Mouse (Mus musculus): ENCODE data around the gene Gpr37l1. TPM values are rescaled to one million over a fixed set of nuclear protein-coding genes. Genes with fewer than 3 reads are reported as not detected.

The Gpr37l1 gene
- polyA plus RNA-seq, 1 experiment: 0.75 TPM

DNA sequence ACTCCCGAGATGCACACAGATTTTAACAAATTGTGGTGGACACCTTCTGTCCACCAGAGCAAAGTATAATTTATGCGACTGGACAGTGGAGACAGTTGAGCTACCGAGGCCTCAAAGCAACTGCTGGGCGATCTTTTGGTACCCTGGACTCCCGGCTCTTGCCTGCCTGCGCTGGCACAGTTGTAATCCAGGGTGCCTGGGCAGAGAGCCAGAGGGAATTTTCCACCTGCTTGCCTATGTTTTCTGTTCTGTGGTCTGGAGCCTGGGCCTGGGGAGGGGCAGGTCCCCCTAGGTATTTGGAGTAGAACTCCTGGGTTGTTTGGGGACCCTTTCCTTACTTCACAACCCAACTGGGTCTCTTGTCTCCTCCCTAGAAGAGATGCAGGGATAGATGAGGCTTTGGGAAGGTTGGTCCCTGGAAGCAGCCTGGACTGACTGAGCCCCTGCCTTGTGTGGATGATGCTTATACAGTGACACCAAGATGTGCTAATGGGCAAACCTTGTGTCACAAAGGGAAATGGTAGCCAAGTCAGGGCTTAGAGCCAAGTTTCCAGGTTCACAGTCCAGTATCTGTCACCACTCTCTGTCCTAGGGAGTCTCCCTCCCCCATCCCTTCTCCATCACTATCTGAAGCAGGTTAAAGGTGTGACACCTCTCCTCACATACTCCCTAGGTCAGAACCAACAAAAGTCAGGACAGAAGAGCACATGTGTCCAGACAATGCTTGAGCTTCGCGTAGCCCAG lies 14.6 kb upstream of the Gpr37l1 start:
- Histone ChIP-seq H3K4me3 (ENCODE audit: insufficient read depth, low read depth, low read length) (no peak overlapping the region), H3K27ac (ENCODE audit: insufficient read depth, low read depth, low read length) (peak overlapping the region; percentile 49), H3K4me1 (ENCODE audit: control insufficient read depth, insufficient read depth, low read length) (peaks cover 28% of the 10 kb centered on the region), H3K27me3 (replicated peaks; ENCODE audit: control insufficient read depth, insufficient read depth, low read length) (no peaks in the 10 kb centered on the region), H3K36me3 (ENCODE audit: control insufficient read depth, insufficient read depth, low read length) (no peaks in the 10 kb centered on the region)
- DNase-seq: peak; percentile 94
- TF ChIP-seq CTCF (conservative IDR thresholded peaks at IDR 0.05; ENCODE audit: insufficient read depth, insufficient read length, low read depth, low read length) (no peak), POLR2A (IDR thresholded peaks at IDR 0.05; ENCODE audit: low read depth, low read length) (no peak)
- 44% methylated on average over 8 of the region's 8 CpGs for WGBS

DNA sequence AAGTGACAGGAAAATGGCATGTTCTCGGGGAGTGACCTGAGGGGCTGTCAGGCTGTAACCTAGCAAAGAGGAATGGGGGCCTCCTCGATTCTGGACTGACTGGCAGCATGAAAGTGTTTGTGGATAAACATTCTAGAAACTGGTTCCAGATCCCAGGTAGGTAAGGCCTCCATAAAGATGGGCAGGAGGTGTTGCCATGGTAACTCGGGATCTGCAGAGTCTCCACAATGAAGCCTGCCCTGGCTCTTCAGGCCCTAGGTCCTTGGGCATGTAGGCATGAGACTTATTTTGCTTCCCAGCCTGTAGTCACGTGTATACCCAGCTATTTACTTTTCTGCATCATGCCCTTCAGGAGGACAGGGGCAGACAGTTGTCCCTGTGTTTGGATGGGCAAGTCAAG lies 13.8 kb upstream of the Gpr37l1 start:
- Histone ChIP-seq H3K36me3 (ENCODE audit: control insufficient read depth, insufficient read depth, low read length) (no peaks in the 10 kb centered on the region), H3K4me3 (ENCODE audit: insufficient read depth, low read depth, low read length) (no peak overlapping the region), H3K27ac (ENCODE audit: insufficient read depth, low read depth, low read length) (peak overlapping the region; percentile 49; the same call in 1 of the 2 replicates), H3K4me1 (ENCODE audit: control insufficient read depth, insufficient read depth, low read length) (peaks cover 28% of the 10 kb centered on the region), H3K27me3 (replicated peaks; ENCODE audit: control insufficient read depth, insufficient read depth, low read length) (no peaks in the 10 kb centered on the region)
- DNase-seq: no peak
- 64% methylated on average over 4 of the region's 4 CpGs for WGBS
- TF ChIP-seq CTCF (conservative IDR thresholded peaks at IDR 0.05; ENCODE audit: insufficient read depth, insufficient read length, low read depth, low read length) (no peak), POLR2A (IDR thresholded peaks at IDR 0.05; ENCODE audit: low read depth, low read length) (no peak)

DNA sequence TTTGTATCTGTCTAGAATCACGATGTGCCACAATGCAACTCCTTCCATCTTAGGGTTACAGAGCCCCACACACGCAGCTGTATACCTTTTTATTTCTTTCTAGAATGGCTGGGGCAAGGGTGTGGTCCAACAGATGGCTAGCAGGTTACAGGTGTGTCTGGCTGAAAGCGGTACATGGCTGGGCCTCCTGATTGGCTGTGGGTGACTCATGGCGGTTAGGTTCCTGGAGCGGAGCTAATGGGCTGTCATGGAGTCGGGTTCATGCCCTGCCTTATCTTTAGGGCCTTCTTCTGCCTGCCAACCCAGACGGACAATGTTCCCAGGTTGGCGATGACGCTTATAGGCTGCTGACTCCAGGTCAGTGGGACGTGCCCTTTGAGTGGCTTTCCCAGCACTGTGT lies 13.3 kb upstream of the Gpr37l1 start:
- WGBS: 81% methylated on average over 10 of the region's 10 CpGs
- no peaks in the 10 kb centered on the region for H3K36me3 ChIP-seq (ENCODE audit: control insufficient read depth, insufficient read depth, low read length)
- DNase-seq: no peak
- H3K27ac ChIP-seq (ENCODE audit: insufficient read depth, low read depth, low read length): no peak overlapping the region
- H3K4me1 ChIP-seq (ENCODE audit: control insufficient read depth, insufficient read depth, low read length): peaks cover 28% of the 10 kb centered on the region
- TF ChIP-seq POLR2A (IDR thresholded peaks at IDR 0.05; ENCODE audit: low read depth, low read length) (no peak), CTCF (conservative IDR thresholded peaks at IDR 0.05; ENCODE audit: insufficient read depth, insufficient read length, low read depth, low read length) (no peak)
- H3K4me3 ChIP-seq (ENCODE audit: insufficient read depth, low read depth, low read length): no peak overlapping the region
- no peaks in the 10 kb centered on the region for H3K27me3 ChIP-seq (replicated peaks; ENCODE audit: control insufficient read depth, insufficient read depth, low read length)

DNA sequence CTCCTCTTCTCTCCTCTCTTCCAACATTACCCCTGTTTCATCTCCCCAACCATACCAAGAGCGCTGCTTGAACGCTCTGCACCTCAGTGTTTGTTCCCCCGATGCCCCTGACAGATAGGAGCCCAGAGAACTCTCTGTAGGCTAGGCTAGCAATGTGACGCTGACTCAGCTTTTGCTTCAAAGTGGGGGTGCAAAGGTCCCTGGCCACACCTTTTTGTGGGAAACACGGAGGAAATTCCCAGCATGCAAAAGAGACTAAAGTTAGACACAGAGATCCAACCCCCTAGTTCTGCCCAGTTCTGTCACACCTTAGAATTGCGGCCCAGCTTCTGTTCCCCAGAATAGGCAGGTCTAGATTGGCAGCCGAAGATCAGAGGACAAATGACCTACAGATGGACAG lies 11.4 kb upstream of the Gpr37l1 start:
- peaks cover 23% of the 10 kb centered on the region for H3K4me1 ChIP-seq (ENCODE audit: control insufficient read depth, insufficient read depth, low read length)
- H3K36me3 ChIP-seq (ENCODE audit: control insufficient read depth, insufficient read depth, low read length): no peaks in the 10 kb centered on the region
- WGBS: 59% methylated on average over 7 of the region's 7 CpGs
- no peak overlapping the region for H3K4me3 ChIP-seq (ENCODE audit: insufficient read depth, low read depth, low read length)
- no peaks in the 10 kb centered on the region for H3K27me3 ChIP-seq (replicated peaks; ENCODE audit: control insufficient read depth, insufficient read depth, low read length)
- peak; percentile 78 for DNase-seq
- H3K27ac ChIP-seq (ENCODE audit: insufficient read depth, low read depth, low read length): peak overlapping the region; percentile 39; the same call in 1 of the 2 replicates
- TF ChIP-seq POLR2A (IDR thresholded peaks at IDR 0.05; ENCODE audit: low read depth, low read length) (no peak), CTCF (conservative IDR thresholded peaks at IDR 0.05; ENCODE audit: insufficient read depth, insufficient read length, low read depth, low read length) (no peak)

DNA sequence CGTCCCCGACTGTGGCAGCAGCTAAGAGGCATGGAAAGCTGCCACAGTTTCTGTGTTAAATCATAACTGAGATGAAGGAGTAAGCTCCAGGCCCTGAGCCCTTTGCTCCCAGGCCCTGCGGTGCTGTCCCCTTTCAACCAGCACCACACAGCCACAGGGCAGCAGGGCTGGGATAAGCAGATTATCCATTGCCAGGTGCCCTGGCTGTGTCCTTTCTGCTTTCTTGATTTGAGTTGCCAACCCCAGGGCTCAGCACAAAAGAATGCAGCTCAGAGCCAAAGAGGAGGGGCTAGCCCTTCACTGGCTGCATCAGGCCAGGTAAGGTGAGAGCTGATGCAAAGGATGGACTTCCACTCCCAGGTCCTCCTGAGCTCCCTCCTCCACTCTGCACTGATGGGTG lies 10.2 kb upstream of the Gpr37l1 start:
- 39% methylated on average over 3 of the region's 3 CpGs for WGBS
- Histone ChIP-seq H3K36me3 (ENCODE audit: control insufficient read depth, insufficient read depth, low read length) (no peaks in the 10 kb centered on the region), H3K4me3 (ENCODE audit: insufficient read depth, low read depth, low read length) (no peak overlapping the region), H3K27me3 (replicated peaks; ENCODE audit: control insufficient read depth, insufficient read depth, low read length) (no peaks in the 10 kb centered on the region), H3K4me1 (ENCODE audit: control insufficient read depth, insufficient read depth, low read length) (peaks cover 23% of the 10 kb centered on the region), H3K27ac (ENCODE audit: insufficient read depth, low read depth, low read length) (peak overlapping the region; percentile 63)
- DNase-seq: peak; percentile 96
- no peak for TF ChIP-seq POLR2A (IDR thresholded peaks at IDR 0.05; ENCODE audit: low read depth, low read length)

DNA sequence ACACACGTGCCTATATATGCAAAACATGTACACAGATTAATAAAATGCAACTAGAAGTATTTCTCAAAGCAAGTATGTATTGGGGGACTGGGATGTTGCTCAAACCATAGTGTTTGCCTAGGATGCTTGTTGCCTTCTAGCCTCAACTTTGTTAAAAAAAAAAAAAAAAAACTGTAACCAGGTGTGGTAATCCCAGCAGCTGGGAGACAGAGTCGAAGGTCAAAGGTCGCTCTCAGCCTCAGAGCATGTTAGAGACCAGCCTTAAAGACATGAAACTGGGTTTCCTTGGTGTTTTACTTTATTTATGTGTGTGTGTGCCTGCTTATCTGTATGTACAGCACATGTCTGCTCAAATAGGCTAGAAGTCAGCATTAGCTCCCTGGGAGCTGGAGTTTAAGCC lies 7.7 kb upstream of the Gpr37l1 start:
- TF ChIP-seq CTCF (conservative IDR thresholded peaks at IDR 0.05; ENCODE audit: insufficient read depth, insufficient read length, low read depth, low read length): no peak
- TF ChIP-seq POLR2A (IDR thresholded peaks at IDR 0.05; ENCODE audit: low read depth, low read length): no peak
- Histone ChIP-seq H3K36me3 (ENCODE audit: control insufficient read depth, insufficient read depth, low read length) (no peaks in the 10 kb centered on the region), H3K27ac (ENCODE audit: insufficient read depth, low read depth, low read length) (no peak overlapping the region), H3K27me3 (replicated peaks; ENCODE audit: control insufficient read depth, insufficient read depth, low read length) (no peaks in the 10 kb centered on the region), H3K4me1 (ENCODE audit: control insufficient read depth, insufficient read depth, low read length) (peaks cover 14% of the 10 kb centered on the region), H3K4me3 (ENCODE audit: insufficient read depth, low read depth, low read length) (no peak overlapping the region)
- 65% methylated on average over 3 of the region's 3 CpGs for WGBS
- peak; percentile 67 for DNase-seq

DNA sequence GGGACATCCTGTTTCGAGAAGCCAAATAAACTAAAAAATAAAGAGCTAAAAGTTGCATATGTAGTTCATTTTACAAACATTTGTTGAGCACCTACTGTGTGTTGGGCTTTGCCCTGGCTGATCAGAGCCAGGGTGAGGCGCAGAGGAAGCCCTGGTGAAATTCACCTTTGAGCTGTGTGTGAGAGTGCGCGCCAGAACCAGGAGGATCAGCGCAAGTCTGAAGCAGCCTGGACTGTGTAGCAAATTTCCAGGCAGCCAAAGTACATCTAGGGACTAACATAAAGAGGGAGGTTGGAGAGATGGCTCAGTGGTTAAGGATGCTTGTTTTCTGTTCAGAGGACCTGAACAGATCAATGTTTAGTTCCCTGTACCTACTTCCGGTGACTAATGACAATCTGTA lies 5.8 kb upstream of the Gpr37l1 start:
- 74% methylated on average over 6 of the region's 6 CpGs for WGBS
- Histone ChIP-seq H3K27ac (ENCODE audit: insufficient read depth, low read depth, low read length) (no peak overlapping the region), H3K36me3 (ENCODE audit: control insufficient read depth, insufficient read depth, low read length) (no peaks in the 10 kb centered on the region), H3K4me1 (ENCODE audit: control insufficient read depth, insufficient read depth, low read length) (peaks cover 14% of the 10 kb centered on the region; the same call in 1 of the 2 replicates), H3K4me3 (ENCODE audit: insufficient read depth, low read depth, low read length) (no peak overlapping the region), H3K27me3 (replicated peaks; ENCODE audit: control insufficient read depth, insufficient read depth, low read length) (no peaks in the 10 kb centered on the region)
- DNase-seq: peak; percentile 67
- TF ChIP-seq CTCF (conservative IDR thresholded peaks at IDR 0.05; ENCODE audit: insufficient read depth, insufficient read length, low read depth, low read length) (no peak), POLR2A (IDR thresholded peaks at IDR 0.05; ENCODE audit: low read depth, low read length) (no peak)
